Mouse (Mus musculus): ENCODE measurements at regions not wholly inside any gene's neighbourhood (a gene's known extent, or its start where the extent isn't known, plus 50 kb on each side); places are given as distances from the start of the nearest gene placed in this dataset.

DNA sequence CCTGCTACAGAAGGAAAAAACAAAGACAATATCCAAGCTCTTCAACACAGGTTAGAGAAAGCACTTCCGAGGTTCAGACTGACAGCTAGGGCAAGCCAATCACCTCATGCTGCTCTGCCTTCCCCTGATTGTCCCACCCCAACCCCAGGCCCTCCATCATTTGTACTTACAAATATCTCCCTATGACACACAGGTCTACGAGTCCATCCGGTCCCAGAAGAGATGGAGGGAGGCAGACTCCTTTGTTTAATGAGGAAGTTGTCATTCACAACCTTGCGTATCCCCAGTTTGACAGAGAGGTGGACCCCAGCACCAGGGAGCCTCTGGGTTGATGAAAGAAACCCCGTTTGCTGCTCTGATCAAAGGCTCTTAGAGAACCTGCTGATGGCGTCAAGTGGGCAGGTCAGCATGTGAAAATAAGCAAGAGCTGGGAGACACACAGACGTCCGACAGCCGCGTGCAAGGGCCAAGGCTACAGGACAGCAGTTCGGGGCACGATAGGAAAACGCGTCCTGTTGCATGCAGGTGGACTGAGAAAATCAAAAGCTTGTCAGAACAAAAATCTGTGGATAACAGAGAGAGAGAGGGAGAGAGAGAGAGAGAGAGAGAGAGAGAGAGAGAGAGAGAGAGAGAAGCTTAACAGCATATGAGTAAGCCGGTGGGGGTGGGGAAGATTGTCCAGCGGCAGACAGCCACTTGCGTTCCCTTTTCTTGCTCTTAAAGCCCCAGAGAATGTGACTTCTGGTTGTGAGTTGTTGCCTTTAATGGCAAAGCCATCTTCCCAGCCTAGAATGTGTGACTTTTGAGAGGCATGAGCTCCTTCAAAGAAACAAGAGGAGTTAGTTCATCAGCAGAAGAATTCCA is 137.1 kb upstream of the Pkdcc start:
- whole genome bisulfite sequencing = 73% methylated on average over 17 of the region's 17 CpGs
- DNase-seq = no peak
- Histone ChIP-seq H3K4me1 (ENCODE audit: control insufficient read depth, insufficient read depth, low read length) (no peaks in the 10 kb centered on the region), H3K36me3 (ENCODE audit: control insufficient read depth, insufficient read depth, low read length) (no peaks in the 10 kb centered on the region), H3K4me3 (ENCODE audit: insufficient read depth, low read depth, low read length) (no peak overlapping the region), H3K27ac (ENCODE audit: insufficient read depth, low read depth, low read length) (no peak overlapping the region; the same call in 1 of the 2 replicates), H3K27me3 (replicated peaks; ENCODE audit: control insufficient read depth, insufficient read depth, low read length) (no peaks in the 10 kb centered on the region)
- TF ChIP-seq POLR2A (IDR thresholded peaks at IDR 0.05; ENCODE audit: low read depth, low read length) = no peak
- TF ChIP-seq CTCF (conservative IDR thresholded peaks at IDR 0.05; ENCODE audit: insufficient read depth, insufficient read length, low read depth, low read length) = no peak

DNA sequence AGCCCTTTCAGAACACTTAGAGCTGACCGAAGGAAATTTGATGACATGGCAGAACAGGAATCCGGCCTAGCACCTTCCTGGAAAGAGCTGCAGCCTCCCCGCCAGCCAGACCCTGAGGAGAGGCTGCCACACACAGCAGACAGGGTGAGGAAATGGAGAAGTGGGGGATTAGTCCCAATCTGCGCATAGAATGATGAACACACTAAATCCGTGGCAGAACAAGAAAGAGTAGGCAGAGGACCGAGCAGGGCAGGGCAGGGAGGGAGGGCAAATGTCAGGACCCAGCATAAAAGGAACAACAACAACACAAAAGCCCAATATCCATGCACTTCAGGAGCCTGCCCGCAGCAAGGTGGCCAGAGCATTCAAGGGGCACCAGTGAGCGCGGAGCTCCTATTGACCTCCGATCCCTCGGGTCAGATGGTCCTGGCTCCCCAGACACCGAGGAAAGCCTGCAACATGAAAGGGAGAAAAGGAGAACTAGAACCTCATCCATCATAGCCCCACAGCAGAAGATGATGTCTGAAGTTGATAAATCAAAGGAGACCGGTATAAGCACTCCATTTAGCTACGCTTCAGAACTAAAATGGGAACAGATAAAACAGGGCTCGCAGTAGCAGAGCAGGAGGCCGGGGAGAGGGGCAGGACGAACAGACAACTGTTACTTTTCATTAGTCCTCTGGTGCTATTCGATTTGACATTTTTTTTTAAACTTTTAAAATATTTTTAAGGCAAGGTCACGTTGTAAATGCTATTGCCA is 136.3 kb upstream of the Pkdcc start:
- 58% methylated on average over 19 of the region's 19 CpGs for WGBS
- H3K27ac ChIP-seq (ENCODE audit: insufficient read depth, low read depth, low read length) = no peak overlapping the region; the same call in 1 of the 2 replicates
- no peak overlapping the region for H3K4me3 ChIP-seq (ENCODE audit: insufficient read depth, low read depth, low read length)
- H3K4me1 ChIP-seq (ENCODE audit: control insufficient read depth, insufficient read depth, low read length) = no peaks in the 10 kb centered on the region
- TF ChIP-seq CTCF (conservative IDR thresholded peaks at IDR 0.05; ENCODE audit: insufficient read depth, insufficient read length, low read depth, low read length) (no peak), POLR2A (IDR thresholded peaks at IDR 0.05; ENCODE audit: low read depth, low read length) (no peak)
- H3K27me3 ChIP-seq (replicated peaks; ENCODE audit: control insufficient read depth, insufficient read depth, low read length) = no peaks in the 10 kb centered on the region
- H3K36me3 ChIP-seq (ENCODE audit: control insufficient read depth, insufficient read depth, low read length) = no peaks in the 10 kb centered on the region
- DNase-seq = peak; percentile 27

DNA sequence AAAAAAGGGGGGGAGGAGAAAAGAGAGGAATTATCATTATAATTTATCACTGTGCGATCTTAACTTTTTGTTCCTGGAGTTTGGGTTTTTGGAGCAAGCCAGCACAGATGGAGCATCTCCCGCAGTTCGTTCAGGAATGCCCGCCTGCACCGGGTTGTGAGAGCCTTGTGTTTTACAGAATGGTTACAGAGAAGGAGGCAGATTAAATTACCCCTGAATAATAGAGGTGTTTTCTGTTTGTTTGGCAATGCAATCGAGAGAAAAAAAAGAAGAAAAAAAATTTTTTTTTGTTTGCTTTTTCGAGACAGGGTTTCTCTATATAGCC is 135.8 kb upstream of the Pkdcc start:
- Histone ChIP-seq H3K4me3 (ENCODE audit: insufficient read depth, low read depth, low read length) (no peak overlapping the region), H3K27me3 (replicated peaks; ENCODE audit: control insufficient read depth, insufficient read depth, low read length) (no peaks in the 10 kb centered on the region), H3K36me3 (ENCODE audit: control insufficient read depth, insufficient read depth, low read length) (no peaks in the 10 kb centered on the region), H3K27ac (ENCODE audit: insufficient read depth, low read depth, low read length) (no peak overlapping the region), H3K4me1 (ENCODE audit: control insufficient read depth, insufficient read depth, low read length) (no peaks in the 10 kb centered on the region)
- WGBS = 73% methylated on average over 7 of the region's 7 CpGs
- no peak for DNase-seq
- TF ChIP-seq CTCF (conservative IDR thresholded peaks at IDR 0.05; ENCODE audit: insufficient read depth, insufficient read length, low read depth, low read length) (no peak), POLR2A (IDR thresholded peaks at IDR 0.05; ENCODE audit: low read depth, low read length) (no peak)

DNA sequence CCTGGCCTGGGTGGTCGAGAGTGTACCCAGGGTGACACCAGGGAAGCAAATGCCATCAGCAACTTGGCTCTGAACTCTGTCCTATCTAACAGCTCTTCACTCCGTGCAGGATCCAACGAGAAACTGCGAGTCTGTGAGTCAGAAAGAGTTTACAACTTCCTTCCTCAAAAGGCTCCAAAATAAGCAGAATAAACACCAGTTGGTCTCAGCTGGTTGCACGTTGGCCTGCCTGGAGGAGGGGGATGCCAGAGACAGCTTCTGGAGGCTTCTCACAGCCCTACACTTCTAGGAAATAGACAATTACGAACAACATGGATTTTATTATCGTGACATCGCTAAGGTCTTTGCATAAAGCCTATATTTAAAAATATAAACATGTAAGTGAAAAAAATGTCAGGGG is 133.4 kb upstream of the Pkdcc start:
- no peak for TF ChIP-seq CTCF (conservative IDR thresholded peaks at IDR 0.05; ENCODE audit: insufficient read depth, insufficient read length, low read depth, low read length)
- TF ChIP-seq POLR2A (IDR thresholded peaks at IDR 0.05; ENCODE audit: low read depth, low read length) = no peak
- peak; percentile 48 for DNase-seq
- no peaks in the 10 kb centered on the region for H3K4me1 ChIP-seq (ENCODE audit: control insufficient read depth, insufficient read depth, low read length)
- peak overlapping the region; percentile 65; the same call in 1 of the 2 replicates for H3K27ac ChIP-seq (ENCODE audit: insufficient read depth, low read depth, low read length)
- 37% methylated on average over 8 of the region's 8 CpGs for WGBS
- no peaks in the 10 kb centered on the region for H3K36me3 ChIP-seq (ENCODE audit: control insufficient read depth, insufficient read depth, low read length)
- H3K4me3 ChIP-seq (ENCODE audit: insufficient read depth, low read depth, low read length) = no peak overlapping the region
- no peaks in the 10 kb centered on the region for H3K27me3 ChIP-seq (replicated peaks; ENCODE audit: control insufficient read depth, insufficient read depth, low read length)

DNA sequence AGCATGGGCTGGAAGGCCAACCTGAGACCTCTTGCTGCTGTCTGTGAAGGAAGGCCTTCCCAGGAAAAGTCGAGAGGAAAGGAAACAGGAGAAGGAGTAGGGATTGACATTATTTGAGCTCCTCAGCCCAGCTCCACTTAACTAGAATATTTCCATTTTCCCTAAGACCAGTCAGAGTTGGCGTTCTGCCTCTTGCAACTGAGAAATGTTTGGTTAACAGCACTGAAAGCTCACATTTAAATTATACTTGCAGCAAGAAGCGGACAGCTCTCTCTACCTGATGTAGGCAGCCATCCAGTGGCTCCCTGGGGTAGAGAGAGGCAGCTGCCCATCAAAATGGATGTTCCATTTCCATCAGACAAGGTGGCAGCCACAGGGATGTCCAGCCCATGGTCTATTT is 131.6 kb upstream of the Pkdcc start:
- no peak for TF ChIP-seq CTCF (conservative IDR thresholded peaks at IDR 0.05; ENCODE audit: insufficient read depth, insufficient read length, low read depth, low read length)
- TF ChIP-seq POLR2A (IDR thresholded peaks at IDR 0.05; ENCODE audit: low read depth, low read length) = no peak
- H3K27me3 ChIP-seq (replicated peaks; ENCODE audit: control insufficient read depth, insufficient read depth, low read length) = no peaks in the 10 kb centered on the region
- H3K27ac ChIP-seq (ENCODE audit: insufficient read depth, low read depth, low read length) = no peak overlapping the region
- no peak for DNase-seq
- no peaks in the 10 kb centered on the region for H3K4me1 ChIP-seq (ENCODE audit: control insufficient read depth, insufficient read depth, low read length)
- no peaks in the 10 kb centered on the region for H3K36me3 ChIP-seq (ENCODE audit: control insufficient read depth, insufficient read depth, low read length)
- no peak overlapping the region for H3K4me3 ChIP-seq (ENCODE audit: insufficient read depth, low read depth, low read length)
- 78% methylated on average over 3 of the region's 3 CpGs for WGBS

DNA sequence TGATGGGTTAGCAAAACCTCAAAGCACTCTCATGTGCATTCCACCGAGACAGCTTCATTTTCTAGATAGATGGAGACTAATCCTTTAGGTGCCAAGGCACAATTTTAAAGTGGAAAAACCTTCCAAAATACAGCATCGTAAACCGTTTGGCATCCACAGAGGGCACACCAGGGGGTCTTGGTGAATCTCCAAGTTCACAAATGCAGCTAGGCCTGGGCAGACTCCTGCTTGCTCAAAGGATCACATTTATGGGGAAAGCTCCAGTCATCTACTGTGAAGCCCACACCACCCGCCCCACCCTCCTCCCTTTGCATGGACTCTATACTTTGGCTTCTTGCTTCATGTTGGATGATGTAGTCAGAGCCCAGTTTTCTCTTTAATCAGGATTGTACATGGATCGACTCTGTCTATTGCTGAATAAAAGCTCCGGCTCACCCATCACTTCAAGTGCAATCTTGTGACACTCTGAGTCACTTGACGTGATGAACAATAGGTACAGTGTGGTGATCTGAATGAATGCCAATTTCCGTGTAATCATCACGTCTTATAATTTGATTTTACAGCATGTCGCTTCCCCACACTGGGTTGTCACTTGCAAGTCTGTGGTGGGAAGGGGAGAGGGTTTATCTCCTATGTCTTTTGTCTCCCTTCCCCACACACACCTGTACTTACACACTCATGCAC is 129.2 kb upstream of the Pkdcc start:
- no peaks in the 10 kb centered on the region for H3K36me3 ChIP-seq (ENCODE audit: control insufficient read depth, insufficient read depth, low read length)
- DNase-seq = no peak
- H3K4me3 ChIP-seq (ENCODE audit: insufficient read depth, low read depth, low read length) = no peak overlapping the region
- TF ChIP-seq POLR2A (IDR thresholded peaks at IDR 0.05; ENCODE audit: low read depth, low read length) (no peak), CTCF (conservative IDR thresholded peaks at IDR 0.05; ENCODE audit: insufficient read depth, insufficient read length, low read depth, low read length) (no peak)
- WGBS = 91% methylated on average over 10 of the region's 10 CpGs
- H3K27me3 ChIP-seq (replicated peaks; ENCODE audit: control insufficient read depth, insufficient read depth, low read length) = no peaks in the 10 kb centered on the region
- H3K4me1 ChIP-seq (ENCODE audit: control insufficient read depth, insufficient read depth, low read length) = no peaks in the 10 kb centered on the region
- no peak overlapping the region for H3K27ac ChIP-seq (ENCODE audit: insufficient read depth, low read depth, low read length)

DNA sequence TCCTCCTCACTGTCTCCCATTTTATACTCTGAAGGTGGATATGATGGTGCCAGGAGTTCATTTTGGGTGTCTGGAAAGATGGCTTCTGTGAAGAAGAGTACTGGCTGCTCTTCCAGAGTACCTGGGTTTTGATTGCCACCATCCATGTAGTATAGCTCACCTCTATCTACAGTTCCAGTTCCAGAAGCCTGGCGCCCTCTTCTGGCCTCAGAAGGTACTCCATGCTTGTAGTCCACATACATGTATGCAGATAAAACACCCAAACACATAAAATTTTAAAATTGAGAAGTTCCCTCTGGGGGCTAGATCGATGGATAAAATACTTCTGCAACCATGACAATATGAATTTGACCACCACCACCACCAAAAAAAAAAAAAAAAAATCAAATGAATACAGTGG is 128.4 kb upstream of the Pkdcc start:
- Histone ChIP-seq H3K27ac (ENCODE audit: insufficient read depth, low read depth, low read length) (no peak overlapping the region), H3K36me3 (ENCODE audit: control insufficient read depth, insufficient read depth, low read length) (no peaks in the 10 kb centered on the region), H3K4me3 (ENCODE audit: insufficient read depth, low read depth, low read length) (no peak overlapping the region), H3K4me1 (ENCODE audit: control insufficient read depth, insufficient read depth, low read length) (no peaks in the 10 kb centered on the region), H3K27me3 (replicated peaks; ENCODE audit: control insufficient read depth, insufficient read depth, low read length) (no peaks in the 10 kb centered on the region)
- TF ChIP-seq CTCF (conservative IDR thresholded peaks at IDR 0.05; ENCODE audit: insufficient read depth, insufficient read length, low read depth, low read length) = 0 out of 2 replicates have a peak, but pooled peaks have one; percentile 16
- no peak for TF ChIP-seq POLR2A (IDR thresholded peaks at IDR 0.05; ENCODE audit: low read depth, low read length)
- 91% methylated on average over 2 of the region's 2 CpGs for WGBS
- DNase-seq = no peak

Measured in kidney, adult 2 months (tissue).